Mouse (Mus musculus) embryonic facial prominence, embryonic 13.5 days (tissue): ENCODE data around the gene Adgrg7. TPM values are rescaled to one million over a fixed set of nuclear protein-coding genes. Genes with fewer than 3 reads are reported as not detected.

ENCODE experiments used
- ATAC-seq: fragments of 200-750 bp; cut with Nextera tagmentation; 2 replicates; pipeline ENCODE4 v1.8.0; 2017; ENCODE audit warnings: low read depth; ENCODE audit not compliant: insufficient number of reproducible peaks, insufficient read depth, low FRiP score, low TSS enrichment
- H3K27ac ChIP-seq: fragments of 300-500 bp; sonication (generic); 2 replicates; pipeline ENCODE4 v1.5.1; 2015; ENCODE audit warnings: moderate library complexity, mild to moderate bottlenecking, inconsistent platforms
- H3K27me3 ChIP-seq: fragments of 300-500 bp; sonication (generic); 2 replicates; pipeline ENCODE4 v1.6.1; 2015; ENCODE audit warnings: mild to moderate bottlenecking, inconsistent platforms
- H3K36me3 ChIP-seq: fragments of 300-500 bp; sonication (generic); 2 replicates; pipeline ENCODE4 v1.6.1; 2015; ENCODE audit warnings: mild to moderate bottlenecking, inconsistent platforms
- H3K4me1 ChIP-seq: fragments of 300-500 bp; sonication (generic); 2 replicates; pipeline ENCODE4 v1.6.1; 2015; ENCODE audit warnings: inconsistent platforms
- H3K4me2 ChIP-seq: fragments of 300-500 bp; sonication (generic); 2 replicates; pipeline ENCODE4 v1.6.1; 2015; ENCODE audit warnings: moderate library complexity, mild to moderate bottlenecking, inconsistent platforms
- H3K4me3 ChIP-seq: fragments of 300-500 bp; sonication (generic); 2 replicates; pipeline ENCODE4 v1.5.1; 2015; ENCODE audit warnings: mild to moderate bottlenecking, inconsistent platforms
- H3K9ac ChIP-seq: fragments of 300-500 bp; sonication (generic); 2 replicates; pipeline ENCODE4 v1.6.1; 2015; ENCODE audit warnings: mild to moderate bottlenecking, inconsistent platforms
- H3K9me3 ChIP-seq: fragments of 300-500 bp; sonication (generic); 2 replicates; pipeline ENCODE4 v1.6.1; 2016; ENCODE audit warnings: inconsistent platforms
- WGBS: fragments of 180-500 bp; shearing (Covaris S2); methylation state at CpG from one replicate; pipeline ENCODE4 v1.1.7; 2015; ENCODE audit warnings: mixed read lengths; 5-methylcytosine and 5-hydroxymethylcytosine counted together
- polyA plus RNA-seq: library from polyadenylated mRNA; unstranded; fragments of >200 nt; fragmentation: Nextera tagmentation; extraction: Ambion mirVana; gene quantifications from 2 replicates; pipeline ENCODE4 v1.2.1, GENCODE M21; 2015

Adgrg7 gene
- polyA plus RNA-seq, 1 experiment from 2014 or later: not detected

DNA sequence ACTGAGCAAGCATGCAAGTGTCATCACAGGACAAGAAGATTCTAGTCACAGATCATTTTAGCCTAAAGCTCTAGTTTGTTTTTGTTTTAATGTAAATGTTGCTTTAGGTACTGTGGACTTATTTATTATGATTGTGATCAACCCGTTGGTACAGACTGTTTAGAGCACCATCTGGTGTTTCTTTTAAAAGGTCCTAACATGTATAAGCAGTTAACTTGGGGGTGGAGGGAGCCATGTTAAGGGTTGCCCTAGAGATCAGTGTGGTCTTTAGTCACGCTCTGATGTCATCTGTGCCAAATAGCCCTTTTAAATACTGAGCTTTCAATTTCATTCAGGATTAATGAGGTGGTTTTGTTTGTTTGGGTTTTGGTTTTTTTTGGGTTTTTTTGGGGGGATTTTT is 99.2 kb downstream of the Adgrg7 start:
- Histone ChIP-seq H3K36me3 (peaks cover 51% of the 10 kb centered on the region), H3K9me3 (no peaks in the 10 kb centered on the region)
- WGBS: 72% methylated on average over 2 of the region's 2 CpGs

DNA sequence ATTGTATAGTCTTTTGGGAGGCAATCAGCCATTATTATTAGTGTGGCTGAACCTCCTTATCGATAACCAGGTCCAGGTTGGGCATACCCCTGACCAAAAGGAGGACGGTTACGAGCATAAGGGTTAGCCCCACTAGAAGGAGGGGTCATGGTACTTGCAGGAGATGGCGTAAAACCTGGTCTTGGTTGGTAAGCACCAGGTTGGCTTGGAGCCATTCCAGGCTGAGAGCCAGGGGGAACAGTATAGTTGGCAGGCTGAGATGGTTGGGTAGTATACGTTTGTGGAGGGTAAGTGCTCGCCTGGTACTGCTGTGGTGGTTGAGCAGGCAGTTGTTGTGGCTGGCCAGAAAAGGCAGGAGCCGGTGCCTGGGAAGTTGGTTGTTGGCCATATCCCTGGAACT is 104.9 kb downstream of the Adgrg7 start:
- Histone ChIP-seq H3K36me3 (peaks cover 46% of the 10 kb centered on the region), H3K4me1 (no peaks in the 10 kb centered on the region), H3K9me3 (no peaks in the 10 kb centered on the region), H3K27me3 (no peaks in the 10 kb centered on the region), H3K4me3 (no peak overlapping the region), H3K9ac (no peak overlapping the region), H3K4me2 (no peak overlapping the region), H3K27ac (no peak overlapping the region)
- 94% methylated on average over 7 of the region's 7 CpGs for WGBS
- no peak for ATAC-seq

More for the DNA sequence above, 99.2 kb downstream of the Adgrg7 start:
- H3K9ac ChIP-seq: no peak overlapping the region
- H3K4me2 ChIP-seq: no peak overlapping the region
- H3K27ac ChIP-seq: no peak overlapping the region
- ATAC-seq: no peak
- H3K4me1 ChIP-seq: no peaks in the 10 kb centered on the region
- no peaks in the 10 kb centered on the region for H3K27me3 ChIP-seq
- H3K4me3 ChIP-seq: no peak overlapping the region

DNA sequence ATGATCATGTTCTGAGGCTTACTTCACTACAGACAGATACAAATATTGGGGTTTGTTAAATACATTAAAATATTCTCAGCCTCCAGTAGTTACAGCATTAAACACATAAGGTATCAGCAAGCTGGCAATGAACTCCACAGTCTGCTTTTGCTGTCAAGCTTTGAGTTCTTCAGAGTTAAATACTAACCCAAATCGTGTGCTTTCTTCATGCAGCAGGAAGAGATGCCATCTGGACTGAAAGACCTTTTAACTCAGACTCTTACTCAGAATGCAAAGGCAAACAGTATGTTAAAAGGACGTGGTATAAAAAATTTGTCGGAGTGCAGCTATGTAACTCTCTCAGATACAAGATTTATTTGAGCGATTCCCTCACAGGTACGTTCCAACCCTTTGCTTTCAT is 108.9 kb downstream of the Adgrg7 start:
- H3K4me3 ChIP-seq: no peak overlapping the region
- peaks cover 44% of the 10 kb centered on the region for H3K36me3 ChIP-seq
- no peak overlapping the region for H3K27ac ChIP-seq
- WGBS: 90% methylated on average over 5 of the region's 5 CpGs
- no peak for ATAC-seq
- H3K9ac ChIP-seq: no peak overlapping the region
- H3K4me1 ChIP-seq: no peaks in the 10 kb centered on the region
- no peaks in the 10 kb centered on the region for H3K27me3 ChIP-seq
- no peak overlapping the region for H3K4me2 ChIP-seq
- H3K9me3 ChIP-seq: no peaks in the 10 kb centered on the region

DNA sequence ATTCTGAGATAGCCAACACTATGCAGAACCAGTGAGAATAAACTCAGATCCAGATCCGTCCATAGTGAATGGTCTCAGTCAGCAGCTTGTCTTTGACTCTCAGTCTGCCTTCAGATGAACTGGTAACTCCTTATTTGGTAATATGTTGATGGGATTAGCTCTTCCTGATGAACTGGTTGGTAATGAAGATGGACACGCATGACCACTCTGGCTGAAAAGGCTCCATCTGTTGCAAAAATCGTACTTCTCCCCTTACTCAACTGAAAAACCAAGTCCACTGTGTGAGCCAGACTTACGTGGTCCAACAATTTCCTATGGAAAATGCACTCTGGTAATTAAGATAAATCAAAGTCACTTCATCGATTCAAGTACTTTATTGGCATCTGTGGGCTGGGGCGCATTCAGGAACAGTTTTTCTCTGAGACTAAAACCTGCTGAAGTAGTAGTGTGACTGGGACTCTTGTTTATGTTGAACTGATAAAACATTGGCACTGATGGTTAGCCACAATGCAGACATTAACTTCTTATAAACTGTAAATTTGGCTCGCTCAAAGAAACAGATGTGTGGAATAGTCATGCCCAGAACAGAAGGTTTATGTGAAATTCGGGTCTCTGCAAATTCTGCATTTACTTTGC is 114.5 kb downstream of the Adgrg7 start:
- no peak for ATAC-seq
- WGBS: 75% methylated on average over 8 of the region's 8 CpGs
- no peak overlapping the region for H3K27ac ChIP-seq

DNA sequence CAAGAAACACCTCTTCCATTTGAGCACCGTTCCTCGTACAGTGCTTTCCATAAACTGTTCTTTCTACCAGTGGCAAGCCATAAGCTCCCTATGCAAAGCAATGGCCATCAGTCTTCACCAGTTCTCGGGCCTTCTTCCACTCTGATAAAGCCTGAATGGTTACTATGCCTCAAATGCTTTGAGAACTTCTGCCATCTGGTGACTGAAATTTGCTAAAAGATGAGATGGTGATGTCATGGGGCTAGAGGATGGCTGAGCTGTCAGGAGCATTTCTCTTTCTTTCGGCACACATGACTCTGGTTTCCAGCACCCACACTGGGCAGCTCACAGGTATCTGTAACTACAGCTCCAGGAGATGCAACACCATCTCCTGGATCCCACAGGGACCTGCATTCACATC is 118.5 kb downstream of the Adgrg7 start:
- no peaks in the 10 kb centered on the region for H3K36me3 ChIP-seq
- no peaks in the 10 kb centered on the region for H3K4me1 ChIP-seq
- no peak overlapping the region for H3K4me3 ChIP-seq
- no peak overlapping the region for H3K4me2 ChIP-seq
- H3K9ac ChIP-seq: no peak overlapping the region
- WGBS: 79% methylated on average over 4 of the region's 4 CpGs
- no peaks in the 10 kb centered on the region for H3K9me3 ChIP-seq
- no peaks in the 10 kb centered on the region for H3K27me3 ChIP-seq
- no peak overlapping the region for H3K27ac ChIP-seq
- ATAC-seq: no peak

More for the DNA sequence above, 114.5 kb downstream of the Adgrg7 start:
- no peak overlapping the region for H3K4me3 ChIP-seq
- no peaks in the 10 kb centered on the region for H3K9me3 ChIP-seq
- H3K4me2 ChIP-seq: no peak overlapping the region
- no peak overlapping the region for H3K9ac ChIP-seq
- H3K4me1 ChIP-seq: no peaks in the 10 kb centered on the region
- H3K36me3 ChIP-seq: peaks cover 18% of the 10 kb centered on the region
- H3K27me3 ChIP-seq: no peaks in the 10 kb centered on the region

Other genes with a start within 250 kb of the Adgrg7 start
- 136 and 144 TPM in 2 replicates for gene Tfg, start 78.4 kb downstream of the Adgrg7 start, polyA plus RNA-seq
- 36.0 and 37.7 TPM in 2 replicates for gene Tmem45a, start 90.3 kb upstream of the Adgrg7 start, polyA plus RNA-seq
- gene Lnp1, start 132.2 kb upstream of the Adgrg7 start, polyA plus RNA-seq: not detected in 2 replicates